Mouse (Mus musculus): Measurements from ENCODE around the gene Adamtsl3. TPM values are rescaled to one million over a fixed set of nuclear protein-coding genes. Genes with fewer than 3 reads are reported as not detected.

Gene Adamtsl3
- polyA plus RNA-seq, 1 experiment from 2014 or later: 0.43 TPM

DNA sequence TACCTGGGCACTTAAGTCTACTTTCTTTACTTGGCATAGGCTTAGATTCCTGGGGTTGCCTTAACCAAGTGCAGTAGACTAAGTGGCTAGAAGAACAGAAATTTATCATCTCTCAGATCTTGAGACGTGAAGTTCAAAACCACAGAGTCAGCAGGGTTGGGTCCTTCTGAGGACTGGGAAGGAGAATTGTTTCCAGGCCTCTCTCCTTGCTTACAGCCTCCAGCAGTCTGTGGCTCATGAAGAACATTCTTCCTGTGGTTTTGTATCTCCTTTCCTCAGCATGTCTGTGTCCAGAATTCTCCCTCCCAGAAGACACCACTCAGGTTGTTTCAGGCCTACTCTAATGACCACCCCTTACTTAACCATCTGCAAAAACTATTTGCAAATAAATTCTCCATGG lies 216.5 kb downstream of the Adamtsl3 start:
- Histone ChIP-seq H3K36me3 (no peaks in the 10 kb centered on the region), H3K9ac (no peak overlapping the region), H3K27ac (no peak overlapping the region), H3K27me3 (no peaks in the 10 kb centered on the region), H3K4me1 (replicated peaks) (no peaks in the 10 kb centered on the region; the same call in 1 of the 2 replicates), H3K4me2 (no peak overlapping the region), H3K9me3 (no peaks in the 10 kb centered on the region), H3K4me3 (no peak overlapping the region)
- no peak for ATAC-seq (ENCODE audit: low FRiP score)
- WGBS: 83% methylated on average over 1 of the region's 1 CpGs

DNA sequence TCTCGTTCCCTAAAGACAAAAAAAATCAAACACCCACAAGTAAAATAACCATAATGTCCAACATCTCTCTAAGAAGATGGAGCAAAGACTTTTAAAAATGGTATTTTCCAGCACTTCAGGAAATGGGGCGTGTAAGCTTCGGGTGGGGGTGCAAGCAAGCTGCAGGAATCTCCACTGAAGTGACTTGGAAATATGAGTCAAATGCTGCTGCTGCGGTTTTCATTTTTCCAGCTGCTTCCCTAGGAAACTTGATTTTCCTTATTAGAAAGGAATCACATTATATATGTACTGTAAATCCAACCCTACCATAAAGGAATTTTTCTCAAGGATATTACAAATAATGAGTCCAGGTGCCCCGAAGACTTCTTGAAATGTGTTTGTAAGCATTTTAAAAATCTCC lies 220.3 kb downstream of the Adamtsl3 start:
- Histone ChIP-seq H3K4me2 (no peak overlapping the region), H3K36me3 (no peaks in the 10 kb centered on the region), H3K9ac (no peak overlapping the region), H3K4me3 (no peak overlapping the region), H3K4me1 (replicated peaks) (no peaks in the 10 kb centered on the region), H3K27me3 (no peaks in the 10 kb centered on the region), H3K9me3 (peaks cover 6% of the 10 kb centered on the region), H3K27ac (no peak overlapping the region)
- 85% methylated on average over 5 of the region's 5 CpGs for WGBS
- ATAC-seq (ENCODE audit: low FRiP score): no peak

DNA sequence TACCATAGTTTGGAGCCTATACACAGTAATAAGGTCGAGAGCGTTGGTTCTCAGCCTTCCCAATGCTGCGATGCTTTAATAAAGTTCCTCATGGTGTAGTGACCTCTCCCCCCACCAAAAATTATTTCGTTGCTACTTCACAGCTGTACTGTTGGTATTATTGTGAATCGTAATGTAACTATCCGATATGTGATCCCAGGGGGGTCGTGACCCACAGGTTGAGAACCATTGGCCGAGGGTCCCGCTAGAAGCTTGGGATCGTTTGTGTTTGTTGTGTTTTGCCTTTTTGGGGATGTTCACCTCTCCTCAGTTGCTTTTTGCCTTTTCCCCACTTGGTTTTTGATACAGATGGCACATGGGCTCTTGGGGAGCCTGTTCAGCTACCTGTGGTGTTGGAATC lies 220.9 kb downstream of the Adamtsl3 start:
- Histone ChIP-seq H3K9ac (no peak overlapping the region), H3K27me3 (no peaks in the 10 kb centered on the region), H3K4me3 (no peak overlapping the region), H3K27ac (no peak overlapping the region), H3K36me3 (no peaks in the 10 kb centered on the region), H3K4me2 (no peak overlapping the region), H3K4me1 (replicated peaks) (no peaks in the 10 kb centered on the region), H3K9me3 (peaks cover 6% of the 10 kb centered on the region)
- WGBS: 88% methylated on average over 10 of the region's 10 CpGs
- ATAC-seq (ENCODE audit: low FRiP score): no peak

GRCm38 (mm10) chr7:82557111-82557510 lies 221.6 kb downstream of the Adamtsl3 start:
- H3K4me1 ChIP-seq (replicated peaks): no peaks in the 10 kb centered on the region
- H3K27me3 ChIP-seq: no peaks in the 10 kb centered on the region
- H3K4me3 ChIP-seq: no peak overlapping the region
- no peaks in the 10 kb centered on the region for H3K36me3 ChIP-seq
- H3K27ac ChIP-seq: no peak overlapping the region
- H3K9ac ChIP-seq: no peak overlapping the region
- ATAC-seq (ENCODE audit: low FRiP score): no peak
- H3K4me2 ChIP-seq: no peak overlapping the region
- WGBS: 80% methylated on average over 11 of the region's 11 CpGs
- H3K9me3 ChIP-seq: peaks cover 6% of the 10 kb centered on the region

- 51% methylated on average over 8 of the region's 8 CpGs for WGBS
- H3K9me3 ChIP-seq: no peaks in the 10 kb centered on the region
- no peak overlapping the region for H3K4me2 ChIP-seq
- no peak overlapping the region for H3K9ac ChIP-seq
- H3K4me1 ChIP-seq (replicated peaks): no peaks in the 10 kb centered on the region
- H3K4me3 ChIP-seq: no peak overlapping the region
- ATAC-seq (ENCODE audit: low FRiP score): no peak
- no peaks in the 10 kb centered on the region for H3K27me3 ChIP-seq
- H3K36me3 ChIP-seq: no peaks in the 10 kb centered on the region
- no peak overlapping the region for H3K27ac ChIP-seq
These were observed 231.2 kb downstream of the Adamtsl3 start for GRCm38 (mm10) chr7:82566688-82567087.

DNA sequence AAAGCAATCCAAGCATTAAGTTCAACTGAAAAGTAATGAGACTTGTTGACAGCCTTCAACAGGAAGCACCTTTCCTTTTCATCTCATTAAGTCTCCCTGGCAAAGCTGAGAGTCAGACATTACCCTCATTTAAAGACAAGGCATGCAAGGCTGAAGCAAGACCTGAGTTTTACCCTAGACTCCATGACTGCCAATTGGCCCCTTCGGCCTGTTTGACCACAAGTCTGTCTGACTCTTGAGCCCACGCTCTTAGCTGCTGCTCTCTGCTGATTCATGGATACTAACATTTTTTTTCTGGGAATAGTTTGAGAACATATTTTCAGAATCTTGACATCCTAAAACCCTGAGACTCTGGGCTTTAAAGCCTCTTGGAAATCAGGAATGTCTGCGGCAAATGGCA lies 232.3 kb downstream of the Adamtsl3 start:
- H3K27me3 ChIP-seq: no peaks in the 10 kb centered on the region
- H3K4me2 ChIP-seq: no peak overlapping the region
- no peaks in the 10 kb centered on the region for H3K36me3 ChIP-seq
- no peaks in the 10 kb centered on the region for H3K9me3 ChIP-seq
- no peak for ATAC-seq (ENCODE audit: low FRiP score)
- H3K9ac ChIP-seq: no peak overlapping the region
- no peak overlapping the region for H3K4me3 ChIP-seq
- no peaks in the 10 kb centered on the region for H3K4me1 ChIP-seq (replicated peaks)
- whole genome bisulfite sequencing: 96% methylated on average over 3 of the region's 3 CpGs
- no peak overlapping the region for H3K27ac ChIP-seq

GRCm38 (mm10) chr7:82572981-82573380 lies 237.5 kb downstream of the Adamtsl3 start:
- no peak overlapping the region for H3K9ac ChIP-seq

GRCm38 (mm10) chr7:82580007-82580406 lies 244.5 kb downstream of the Adamtsl3 start:
- Histone ChIP-seq H3K4me1 (replicated peaks) (no peaks in the 10 kb centered on the region), H3K9me3 (no peaks in the 10 kb centered on the region), H3K36me3 (no peaks in the 10 kb centered on the region), H3K4me2 (no peak overlapping the region), H3K27ac (no peak overlapping the region), H3K4me3 (no peak overlapping the region), H3K9ac (no peak overlapping the region), H3K27me3 (no peaks in the 10 kb centered on the region)
- WGBS: 90% methylated on average over 3 of the region's 3 CpGs
- no peak for ATAC-seq (ENCODE audit: low FRiP score)

More at GRCm38 (mm10) chr7:82572981-82573380, 237.5 kb downstream of the Adamtsl3 start:
- H3K4me1 ChIP-seq (replicated peaks): no peaks in the 10 kb centered on the region
- no peak overlapping the region for H3K4me2 ChIP-seq
- no peaks in the 10 kb centered on the region for H3K27me3 ChIP-seq
- no peaks in the 10 kb centered on the region for H3K36me3 ChIP-seq
- H3K4me3 ChIP-seq: no peak overlapping the region
- H3K27ac ChIP-seq: no peak overlapping the region
- H3K9me3 ChIP-seq: no peaks in the 10 kb centered on the region
- no peak for ATAC-seq (ENCODE audit: low FRiP score)
- 81% methylated on average over 1 of the region's 1 CpGs for WGBS

DNA sequence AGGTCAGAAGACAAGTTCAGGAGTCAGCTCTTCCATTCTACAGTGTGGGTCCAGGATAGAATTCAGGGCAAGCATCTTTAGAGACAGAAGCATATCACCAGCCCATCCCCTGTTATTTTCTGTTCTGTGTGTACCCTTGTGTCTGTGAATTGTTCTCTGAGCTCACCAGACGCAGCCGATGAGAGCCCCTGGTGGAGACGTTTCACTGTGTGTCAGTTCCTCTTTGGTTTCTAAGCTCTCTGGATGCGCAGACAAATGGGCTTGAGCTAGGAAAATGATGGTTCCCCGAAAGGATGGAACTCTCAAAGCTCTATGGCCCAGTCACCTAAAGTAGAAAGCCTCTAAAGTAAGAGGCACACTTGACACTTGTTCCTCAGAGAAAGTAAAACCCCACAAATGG lies 246.3 kb downstream of the Adamtsl3 start:
- no peak overlapping the region for H3K9ac ChIP-seq
- no peaks in the 10 kb centered on the region for H3K27me3 ChIP-seq
- no peak overlapping the region for H3K4me3 ChIP-seq
- no peaks in the 10 kb centered on the region for H3K36me3 ChIP-seq
- H3K9me3 ChIP-seq: no peaks in the 10 kb centered on the region
- WGBS: 74% methylated on average over 5 of the region's 5 CpGs
- no peak overlapping the region for H3K4me2 ChIP-seq
- no peak for ATAC-seq (ENCODE audit: low FRiP score)
- no peak overlapping the region for H3K27ac ChIP-seq
- no peaks in the 10 kb centered on the region for H3K4me1 ChIP-seq (replicated peaks)

GRCm38 (mm10) chr7:82582534-82582933 lies 247.0 kb downstream of the Adamtsl3 start:
- Histone ChIP-seq H3K9me3 (no peaks in the 10 kb centered on the region), H3K27me3 (no peaks in the 10 kb centered on the region), H3K36me3 (no peaks in the 10 kb centered on the region), H3K9ac (no peak overlapping the region), H3K4me1 (replicated peaks) (no peaks in the 10 kb centered on the region), H3K27ac (no peak overlapping the region), H3K4me2 (no peak overlapping the region), H3K4me3 (no peak overlapping the region)
- no peak for ATAC-seq (ENCODE audit: low FRiP score)
- WGBS: 84% methylated on average over 4 of the region's 4 CpGs

DNA sequence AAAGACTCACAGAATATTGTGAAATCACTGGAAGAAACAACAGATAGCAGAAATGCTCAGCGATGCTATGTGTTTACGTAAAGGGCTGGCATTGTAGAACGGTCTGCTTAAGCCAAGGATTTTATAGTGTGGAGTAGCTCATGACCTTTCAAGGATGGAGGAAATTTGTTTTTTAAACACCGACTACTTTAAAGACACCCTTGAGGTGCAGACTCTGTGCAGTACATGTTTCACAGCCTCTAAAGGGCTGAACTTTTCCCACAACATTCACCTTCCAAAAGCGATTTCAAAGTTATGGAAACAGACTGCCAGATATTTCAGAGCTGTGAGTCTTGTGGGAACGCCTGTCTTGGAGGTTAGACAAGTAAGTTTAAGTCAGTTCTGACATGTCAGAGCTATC lies 255.4 kb downstream of the Adamtsl3 start:
- Histone ChIP-seq H3K27me3 (no peaks in the 10 kb centered on the region), H3K36me3 (no peaks in the 10 kb centered on the region), H3K4me3 (no peak overlapping the region), H3K4me1 (replicated peaks) (no peaks in the 10 kb centered on the region), H3K9ac (no peak overlapping the region), H3K9me3 (no peaks in the 10 kb centered on the region), H3K4me2 (no peak overlapping the region), H3K27ac (no peak overlapping the region)
- WGBS: 91% methylated on average over 6 of the region's 6 CpGs
- no peak for ATAC-seq (ENCODE audit: low FRiP score)

GRCm38 (mm10) chr7:82602008-82602407 lies 266.5 kb downstream of the Adamtsl3 start:
- ATAC-seq (ENCODE audit: low FRiP score): no peak
- Histone ChIP-seq H3K9ac (no peak overlapping the region), H3K4me2 (no peak overlapping the region), H3K4me1 (replicated peaks) (no peaks in the 10 kb centered on the region; the same call in 1 of the 2 replicates), H3K27me3 (no peaks in the 10 kb centered on the region), H3K9me3 (no peaks in the 10 kb centered on the region), H3K4me3 (no peak overlapping the region), H3K36me3 (no peaks in the 10 kb centered on the region), H3K27ac (no peak overlapping the region)
- 88% methylated on average over 4 of the region's 4 CpGs for WGBS

- H3K27me3 ChIP-seq: no peaks in the 10 kb centered on the region
- H3K4me3 ChIP-seq: no peak overlapping the region
- no peaks in the 10 kb centered on the region for H3K36me3 ChIP-seq
- ATAC-seq (ENCODE audit: low FRiP score): no peak
- 86% methylated on average over 6 of the region's 6 CpGs for WGBS
- H3K27ac ChIP-seq: no peak overlapping the region
- no peaks in the 10 kb centered on the region; the same call in 1 of the 2 replicates for H3K4me1 ChIP-seq (replicated peaks)
- no peak overlapping the region for H3K9ac ChIP-seq
- no peak overlapping the region for H3K4me2 ChIP-seq
- no peaks in the 10 kb centered on the region for H3K9me3 ChIP-seq
These were observed 269.9 kb downstream of the Adamtsl3 start for GRCm38 (mm10) chr7:82605425-82605824.

GRCm38 (mm10) chr7:82609629-82610028 lies 274.1 kb downstream of the Adamtsl3 start:
- Histone ChIP-seq H3K27ac (no peak overlapping the region), H3K9me3 (no peaks in the 10 kb centered on the region), H3K4me1 (replicated peaks) (no peaks in the 10 kb centered on the region), H3K4me2 (no peak overlapping the region), H3K27me3 (no peaks in the 10 kb centered on the region), H3K36me3 (no peaks in the 10 kb centered on the region), H3K9ac (no peak overlapping the region), H3K4me3 (no peak overlapping the region)
- 75% methylated on average over 3 of the region's 3 CpGs for WGBS
- ATAC-seq (ENCODE audit: low FRiP score): no peak
